In the genomic region with DNA sequence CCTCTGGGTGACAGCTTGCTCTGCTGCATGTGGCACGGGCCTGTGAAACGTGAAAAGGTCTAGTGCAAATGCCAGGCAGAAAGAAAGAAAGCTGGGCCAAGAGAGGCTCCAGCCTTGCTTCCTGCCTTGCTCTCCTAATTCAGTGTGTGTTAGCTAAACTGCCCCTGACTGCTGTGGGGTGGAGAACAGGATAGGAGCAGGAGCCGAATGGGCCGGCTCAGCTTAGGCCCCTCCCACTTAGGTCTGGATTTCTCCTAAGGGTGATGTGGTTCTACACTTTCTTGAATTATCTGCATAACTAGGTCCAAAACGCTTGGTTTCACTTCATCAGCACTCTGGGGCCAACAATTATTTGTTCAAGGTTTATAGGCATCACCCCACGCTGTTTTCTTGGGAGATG, we compare ENCODE assay signal across 18 mouse cellular contexts.
"Had no signal": no experiment of that assay in that cellular context is flagged by ENCODE, and none has a peak within 500 bp of the region (broad histone marks: within the 10 kb centered on the region; RNA-seq: fewer than 3 reads in every experiment).

No protein-coding gene starts in this region.

- DNase-seq: kidney, adult 18-20 months; kidney, adult 9 months; left cerebral cortex, postnatal 4 days; liver, embryonic 13.5 days; lung, adult 2 months; lung, postnatal 14 days; lung, postnatal 4 days; right cerebral cortex, adult 18-20 months; right cerebral cortex, postnatal 14 days; right cerebral cortex, postnatal 4 days; thymus, adult 2 months; thymus, postnatal 14 days; thymus, postnatal 4 days had no signal

- ATAC-seq: intestine, embryonic 15.5 days; midbrain, embryonic 15.5 days had no signal

- H3K36me3 ChIP-seq: intestine, embryonic 15.5 days; liver, embryonic 13.5 days; midbrain, embryonic 15.5 days had no signal

- H3K4me2 ChIP-seq: intestine, embryonic 15.5 days; liver, embryonic 13.5 days; midbrain, embryonic 11.5 days; midbrain, embryonic 15.5 days had no signal

- H3K4me3 ChIP-seq: intestine, embryonic 15.5 days; liver, embryonic 13.5 days; midbrain, embryonic 15.5 days; myocyte had no signal

- H3K27me3 ChIP-seq: intestine, embryonic 15.5 days; liver, embryonic 13.5 days; midbrain, embryonic 15.5 days had no signal

- H3K9me3 ChIP-seq: intestine, embryonic 15.5 days; liver, embryonic 13.5 days; midbrain, embryonic 15.5 days had no signal

- H3K27ac ChIP-seq: intestine, embryonic 15.5 days; liver, embryonic 13.5 days; midbrain, embryonic 15.5 days; stomach, postnatal 0 days had no signal

- H3K9ac ChIP-seq: intestine, embryonic 15.5 days; liver, embryonic 13.5 days; midbrain, embryonic 15.5 days had no signal

- H3K4me1 ChIP-seq: intestine, embryonic 15.5 days; liver, embryonic 13.5 days had no signal
